Mouse (Mus musculus) ES-Bruce4 (cell line): ENCODE measurements around the gene Mydgf. TPM values are rescaled to one million over a fixed set of nuclear protein-coding genes. Genes with fewer than 3 reads are reported as not detected.
A peak's percentile ranks its signal among the peaks of the same experiment; 100 is the strongest.

Source experiments
- H3K27ac ChIP-seq: 2 replicates; pipeline ENCODE4 v1.5.1; 2012; ENCODE audit warnings: low read length, inconsistent platforms; ENCODE audit not compliant: insufficient read depth
- H3K27me3 ChIP-seq: 2 replicates; pipeline ENCODE4 v1.6.1; 2012; ENCODE audit warnings: mild to moderate bottlenecking, low read length, inconsistent platforms; ENCODE audit not compliant: control insufficient read depth, poor library complexity, insufficient read depth, severe bottlenecking
- H3K36me3 ChIP-seq: 2 replicates; pipeline ENCODE4 v1.6.1; 2012; ENCODE audit warnings: inconsistent platforms, mild to moderate bottlenecking, low read length, moderate library complexity; ENCODE audit not compliant: control insufficient read depth, poor library complexity, insufficient read depth, severe bottlenecking
- H3K4me1 ChIP-seq: one replicate; pipeline ENCODE4 v1.8.1; 2011; ENCODE audit warnings: low read length; ENCODE audit not compliant: control insufficient read depth, insufficient read depth
- H3K4me3 ChIP-seq: 2 replicates; pipeline ENCODE4 v1.5.1; 2011; ENCODE audit warnings: low read depth, mild to moderate bottlenecking, low read length
- H3K9ac ChIP-seq: 2 replicates; pipeline ENCODE4 v1.6.1; 2012; ENCODE audit warnings: low read depth, mild to moderate bottlenecking, inconsistent platforms; ENCODE audit not compliant: poor library complexity, severe bottlenecking
- H3K9me3 ChIP-seq: replicated peaks from 2 replicates; pipeline ENCODE4 v1.6.1; 2012; ENCODE audit warnings: mild to moderate bottlenecking, low read length, inconsistent platforms; ENCODE audit not compliant: control insufficient read depth, poor library complexity, insufficient read depth, severe bottlenecking
- CTCF ChIP-seq: IDR thresholded peaks from one replicate; pipeline ENCODE4 v1.8.1; 2011; ENCODE audit warnings: low read depth, low read length
- EP300 ChIP-seq: IDR thresholded peaks from 2 replicates; pipeline ENCODE4 v1.6.1; 2011; ENCODE audit warnings: low read depth, low read length; ENCODE audit not compliant: insufficient read depth
- POLR2A ChIP-seq: IDR thresholded peaks from one replicate; pipeline ENCODE4 v1.8.1; 2011; ENCODE audit warnings: low read length; ENCODE audit not compliant: insufficient read depth
- polyA plus RNA-seq: library from polyadenylated mRNA; stranded (reverse); fragments of >200 nt; gene quantifications from 2 replicates; pipeline ENCODE4 v1.2.4, GENCODE M21; 2011; ENCODE audit warnings: low read depth; ENCODE audit not compliant: missing spikeins, insufficient read depth, insufficient read length

The Mydgf gene
- polyA plus RNA-seq, 1 experiment, result 48.4 TPM

- H3K36me3 ChIP-seq, result no peaks in the 10 kb centered on the region
- no peak overlapping the region for H3K9ac ChIP-seq
- no peak overlapping the region for H3K27ac ChIP-seq
- no peak overlapping the region for H3K4me3 ChIP-seq
- H3K4me1 ChIP-seq, result peaks cover 3% of the 10 kb centered on the region
- TF ChIP-seq EP300, result no peak
- no peak for TF ChIP-seq CTCF
- TF ChIP-seq POLR2A, result no peak
- no peaks in the 10 kb centered on the region for H3K9me3 ChIP-seq
- H3K27me3 ChIP-seq, result no peaks in the 10 kb centered on the region
Observed at GRCm38 (mm10) chr17:56147420-56147819, 36.3 kb downstream of the Mydgf start.

DNA sequence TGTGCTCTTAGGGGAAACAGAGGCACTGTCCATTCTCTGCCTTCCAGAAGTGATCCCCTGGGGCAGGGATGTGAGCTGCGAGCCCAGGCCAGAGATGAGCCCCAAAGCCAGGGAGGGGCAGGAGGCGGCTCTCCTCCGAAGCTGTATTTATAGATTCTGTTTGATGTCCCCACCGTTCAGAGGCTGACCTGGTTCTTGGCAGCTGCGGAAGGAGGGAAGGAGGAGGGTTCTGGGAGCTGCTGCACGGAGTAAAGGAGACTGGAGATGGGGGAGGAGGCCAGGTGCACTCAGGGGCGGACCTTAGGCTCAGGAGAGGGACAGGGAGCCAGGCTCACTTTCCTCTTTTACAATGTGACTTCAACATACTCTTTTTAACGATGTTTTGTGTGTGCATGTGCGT, 37.6 kb downstream of the Mydgf start:
- Histone ChIP-seq H3K27me3 (no peaks in the 10 kb centered on the region), H3K36me3 (no peaks in the 10 kb centered on the region), H3K9ac (no peak overlapping the region), H3K4me1 (peaks cover 3% of the 10 kb centered on the region), H3K9me3 (no peaks in the 10 kb centered on the region), H3K27ac (no peak overlapping the region), H3K4me3 (no peak overlapping the region)
- TF ChIP-seq EP300 (no peak), POLR2A (no peak), CTCF (no peak)

DNA sequence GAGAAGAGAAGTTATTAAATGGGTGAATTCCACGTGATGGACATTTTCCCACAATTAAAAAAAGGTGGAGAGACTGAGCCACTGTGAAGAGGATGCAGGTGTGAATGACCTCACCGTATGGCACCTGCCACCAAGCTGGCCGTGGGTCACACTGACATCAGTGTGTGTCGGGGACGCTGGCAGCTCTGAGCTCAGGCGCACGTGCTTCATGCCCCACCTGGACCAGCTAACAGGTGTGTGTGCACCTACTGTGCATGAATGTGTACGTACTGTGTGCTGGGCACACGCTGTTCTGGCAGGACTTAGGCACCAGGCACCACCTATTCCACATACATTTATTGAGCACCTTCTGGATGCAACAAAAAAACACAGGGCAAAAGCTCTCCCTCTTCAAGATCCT, 39.2 kb downstream of the Mydgf start:
- Histone ChIP-seq H3K9me3 (no peaks in the 10 kb centered on the region), H3K4me1 (peaks cover 3% of the 10 kb centered on the region)
- no peak for TF ChIP-seq EP300
- no peak for TF ChIP-seq POLR2A
- no peak for TF ChIP-seq CTCF

GRCm38 (mm10) chr17:56141702-56142605, 41.8 kb downstream of the Mydgf start:
- TF ChIP-seq CTCF, result no peak
- 0 out of 2 replicates have a peak, but pooled peaks have one; percentile 16 for TF ChIP-seq EP300
- Histone ChIP-seq H3K4me1 (peaks cover 3% of the 10 kb centered on the region), H3K27ac (no peak overlapping the region), H3K36me3 (no peaks in the 10 kb centered on the region), H3K4me3 (peak overlapping the region; percentile 76), H3K27me3 (no peaks in the 10 kb centered on the region), H3K9ac (peak overlapping the region; percentile 51), H3K9me3 (no peaks in the 10 kb centered on the region)

More for the DNA sequence above, 39.2 kb downstream of the Mydgf start:
- no peak overlapping the region for H3K9ac ChIP-seq
- no peaks in the 10 kb centered on the region for H3K36me3 ChIP-seq
- no peaks in the 10 kb centered on the region for H3K27me3 ChIP-seq
- no peak overlapping the region for H3K27ac ChIP-seq
- no peak overlapping the region for H3K4me3 ChIP-seq

DNA sequence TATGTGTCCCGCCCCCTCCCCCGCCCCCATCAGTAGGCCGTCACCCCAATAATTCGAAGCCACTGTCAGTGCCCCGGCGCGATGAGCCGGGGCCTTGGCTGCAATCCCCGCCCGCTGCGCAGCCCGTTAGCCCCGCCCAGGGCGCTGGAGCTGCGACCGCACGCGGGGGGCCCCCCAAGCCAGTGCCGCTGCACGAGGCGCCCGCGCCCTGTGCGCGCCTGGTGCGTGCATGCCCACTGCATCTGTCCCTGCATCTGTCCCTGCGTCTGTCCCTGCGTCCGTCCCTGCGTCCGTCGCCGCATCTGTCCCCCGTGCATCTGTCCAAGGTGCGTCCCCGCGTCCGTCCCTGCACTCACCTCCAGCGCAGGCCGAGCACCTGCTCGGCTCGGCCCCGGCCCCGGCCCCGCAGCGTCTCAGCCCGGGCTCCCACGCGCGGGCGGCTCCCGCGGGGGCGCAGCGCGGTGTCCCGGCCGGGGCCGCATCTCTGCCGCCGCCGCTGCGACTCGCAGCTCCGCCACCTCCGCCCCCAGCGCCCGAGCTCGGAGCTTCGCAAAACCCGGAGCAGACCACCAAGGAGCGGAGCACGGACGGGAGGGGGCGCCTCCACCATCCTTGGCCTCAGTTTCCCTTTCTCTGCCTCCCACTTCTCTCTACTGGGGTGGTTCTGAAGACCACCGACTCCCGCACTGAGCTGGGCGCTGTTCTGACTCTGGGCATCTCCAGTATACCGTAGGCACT, 43.7 kb downstream of the Mydgf start, which contains the start of gene Sema6b:
Gene Sema6b, minus strand, starts transcription at position 486 of the 738 bp plus-strand sequence.
- H3K36me3 ChIP-seq, result no peaks in the 10 kb centered on the region
- TF ChIP-seq CTCF (no peak), EP300 (no peak), POLR2A (no peak)
- no peaks in the 10 kb centered on the region for H3K4me1 ChIP-seq
- H3K4me3 ChIP-seq, result peak within 1 kb of the TSS; percentile 75
- H3K27ac ChIP-seq, result no peak within 1 kb of the TSS
- no peaks in the 10 kb centered on the region for H3K27me3 ChIP-seq
- H3K9ac ChIP-seq, result peak within 1 kb of the TSS; percentile 25; the same call in 1 of the 2 replicates
- no peaks in the 10 kb centered on the region for H3K9me3 ChIP-seq

DNA sequence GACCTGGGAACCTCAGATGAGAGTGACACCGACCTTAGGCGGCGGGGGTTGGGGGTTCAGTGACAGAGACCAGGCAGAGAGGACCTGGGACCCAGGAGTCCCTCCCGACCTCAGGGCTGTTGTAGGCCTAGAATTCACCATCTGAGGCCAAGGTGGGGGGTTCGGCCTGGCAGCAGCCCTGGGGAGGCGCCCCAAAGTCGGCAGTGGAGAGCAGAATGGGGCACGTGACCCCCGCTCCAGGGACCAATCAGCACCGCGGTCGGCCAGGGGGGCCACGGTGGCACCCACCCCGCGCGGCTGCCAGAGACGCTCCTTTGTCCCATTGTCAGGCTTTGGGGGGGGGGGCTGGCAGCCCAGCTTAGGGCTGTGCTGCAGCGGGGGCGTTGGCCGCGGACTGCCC, 44.4 kb downstream of the Mydgf start:
- Histone ChIP-seq H3K9me3 (no peaks in the 10 kb centered on the region), H3K36me3 (no peaks in the 10 kb centered on the region), H3K4me3 (peak overlapping the region; percentile 75; the same call in 1 of the 2 replicates), H3K4me1 (no peaks in the 10 kb centered on the region), H3K9ac (peak overlapping the region; percentile 25; the same call in 1 of the 2 replicates), H3K27me3 (no peaks in the 10 kb centered on the region), H3K27ac (no peak overlapping the region)
- TF ChIP-seq EP300 (no peak), CTCF (no peak), POLR2A (no peak)
